Mouse (Mus musculus) liver, adult 2 months (tissue): ENCODE results near the gene Endou.

ENCODE experiments used
- CTCF ChIP-seq: fragments of 200-500 bp; IDR thresholded peaks from 2 replicates; pipeline ENCODE4 v1.5.1; 2011; ENCODE audit warnings: low read depth, low read length, control low read depth
- POLR2A ChIP-seq: fragments of 200-500 bp; IDR thresholded peaks from 2 replicates; pipeline ENCODE4 v1.6.1; 2011; ENCODE audit warnings: low read length, control low read depth; ENCODE audit not compliant: insufficient read depth; ENCODE audit errors: extremely low read depth

DNA sequence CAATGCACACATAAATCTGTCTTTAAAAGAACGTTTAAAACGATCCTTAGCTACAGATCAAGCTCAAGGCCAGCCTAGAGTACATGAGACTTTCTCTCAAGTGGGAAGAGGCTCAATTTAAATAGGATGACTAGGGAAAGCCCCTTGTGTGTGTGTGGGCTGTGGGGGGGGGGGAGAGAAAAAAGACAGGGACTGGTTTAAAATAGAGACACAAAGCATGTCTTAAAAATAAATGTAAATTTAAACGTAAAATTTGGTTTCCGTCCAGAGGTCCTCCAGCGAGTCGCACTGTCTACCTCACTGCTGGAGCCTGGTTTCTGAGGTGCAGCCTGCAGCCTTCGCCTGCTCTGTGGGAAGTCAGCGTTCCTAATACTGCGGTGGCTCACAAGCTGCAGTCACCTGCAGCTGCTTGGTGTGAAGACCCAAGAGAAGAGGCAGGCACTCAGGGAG lies 9.2 kb upstream of the Endou start:
- TF ChIP-seq CTCF: no peak
- TF ChIP-seq POLR2A: no peak
